Mouse (Mus musculus) liver, embryonic 13.5 days (tissue): Measurements from ENCODE around the gene Kif5c. TPM values are rescaled to one million over a fixed set of nuclear protein-coding genes. Genes with fewer than 3 reads are reported as not detected.

Experiments
- ATAC-seq: fragments of 200-750 bp; cut with Nextera tagmentation; 2 replicates; pipeline ENCODE4 v1.8.0; 2017; ENCODE audit warnings: low read depth, mild to moderate bottlenecking, moderate number of reproducible peaks, moderate library complexity
- DNase-seq: peaks from one replicate; pipeline ENCODE4 v3.0.0; 2022
- H3K27ac ChIP-seq: fragments of 300-500 bp; sonication (generic); 2 replicates; pipeline ENCODE4 v1.5.1; 2015; ENCODE audit warnings: moderate library complexity, mild to moderate bottlenecking, inconsistent platforms
- H3K27me3 ChIP-seq: fragments of 300-500 bp; sonication (generic); 2 replicates; pipeline ENCODE4 v1.6.1; 2015; ENCODE audit warnings: mild to moderate bottlenecking, inconsistent platforms
- H3K36me3 ChIP-seq: fragments of 300-500 bp; sonication (generic); 2 replicates; pipeline ENCODE4 v1.6.1; 2015; ENCODE audit warnings: mild to moderate bottlenecking, inconsistent platforms
- H3K4me1 ChIP-seq: fragments of 300-500 bp; sonication (generic); replicated peaks from 2 replicates; pipeline ENCODE4 v1.6.1; 2015; ENCODE audit warnings: inconsistent platforms
- H3K4me2 ChIP-seq: fragments of 300-500 bp; sonication (generic); 2 replicates; pipeline ENCODE4 v1.6.1; 2015; ENCODE audit warnings: inconsistent platforms, mild to moderate bottlenecking, moderate library complexity
- H3K4me3 ChIP-seq: fragments of 300-500 bp; sonication (generic); replicated peaks from 2 replicates; pipeline ENCODE4 v1.5.1; 2015; ENCODE audit warnings: mild to moderate bottlenecking, inconsistent platforms
- H3K9ac ChIP-seq: fragments of 300-500 bp; sonication (generic); 2 replicates; pipeline ENCODE4 v1.6.1; 2015; ENCODE audit warnings: mild to moderate bottlenecking, inconsistent platforms
- H3K9me3 ChIP-seq: fragments of 300-500 bp; sonication (generic); replicated peaks from 2 replicates; pipeline ENCODE4 v1.6.1; 2016; ENCODE audit warnings: inconsistent platforms
- WGBS: fragments of 180-500 bp; shearing (Covaris S2); methylation state at CpG from one replicate; pipeline ENCODE4 v1.1.7; 2015; ENCODE audit not compliant: insufficient replicate concordance; 5-methylcytosine and 5-hydroxymethylcytosine counted together
- polyA plus RNA-seq: library from polyadenylated mRNA; unstranded; fragments of >200 nt; fragmentation: Nextera tagmentation; extraction: Ambion mirVana; gene quantifications from 2 replicates; pipeline ENCODE4 v1.2.1, GENCODE M21; 2015

Gene Kif5c
- polyA plus RNA-seq, 1 experiment from 2014 or later, result 0.20 TPM

- Histone ChIP-seq H3K4me1 (no peaks in the 10 kb centered on the region), H3K27ac (no peak overlapping the region), H3K4me3 (no peak overlapping the region), H3K9me3 (no peaks in the 10 kb centered on the region), H3K27me3 (no peaks in the 10 kb centered on the region), H3K9ac (no peak overlapping the region), H3K4me2 (no peak overlapping the region), H3K36me3 (no peaks in the 10 kb centered on the region)
- DNase-seq (no peak), ATAC-seq (no peak)
- 68% methylated on average over 7 of the region's 7 CpGs for WGBS
These were observed 8.5 kb downstream of the Kif5c start for GRCm38 (mm10) chr2:49627611-49628010.

- no peak overlapping the region for H3K4me2 ChIP-seq
- H3K4me3 ChIP-seq, result no peak overlapping the region
- H3K36me3 ChIP-seq, result no peaks in the 10 kb centered on the region
- no peak overlapping the region for H3K9ac ChIP-seq
- 58% methylated on average over 6 of the region's 6 CpGs for WGBS
- no peak overlapping the region for H3K27ac ChIP-seq
- H3K27me3 ChIP-seq, result no peaks in the 10 kb centered on the region
- DNase-seq, result no peak
- H3K9me3 ChIP-seq, result no peaks in the 10 kb centered on the region
- ATAC-seq, result no peak
- H3K4me1 ChIP-seq, result no peaks in the 10 kb centered on the region
These were observed 9.1 kb downstream of the Kif5c start for GRCm38 (mm10) chr2:49628094-49628705.

GRCm38 (mm10) chr2:49629181-49629580 lies 10.1 kb downstream of the Kif5c start:
- no peak overlapping the region for H3K9ac ChIP-seq
- WGBS, result 77% methylated on average over 12 of the region's 12 CpGs
- H3K36me3 ChIP-seq, result no peaks in the 10 kb centered on the region
- H3K4me2 ChIP-seq, result no peak overlapping the region
- no peak overlapping the region for H3K4me3 ChIP-seq
- no peaks in the 10 kb centered on the region for H3K27me3 ChIP-seq
- DNase-seq (no peak), ATAC-seq (no peak)
- H3K4me1 ChIP-seq, result no peaks in the 10 kb centered on the region
- no peaks in the 10 kb centered on the region for H3K9me3 ChIP-seq
- H3K27ac ChIP-seq, result no peak overlapping the region

- H3K4me2 ChIP-seq, result no peak overlapping the region
- H3K9ac ChIP-seq, result no peak overlapping the region
- no peak overlapping the region for H3K4me3 ChIP-seq
- no peaks in the 10 kb centered on the region for H3K27me3 ChIP-seq
- no peaks in the 10 kb centered on the region for H3K4me1 ChIP-seq
- H3K27ac ChIP-seq, result no peak overlapping the region
- no peaks in the 10 kb centered on the region for H3K9me3 ChIP-seq
- no peaks in the 10 kb centered on the region for H3K36me3 ChIP-seq
- 70% methylated on average over 6 of the region's 6 CpGs for WGBS
- ATAC-seq (no peak), DNase-seq (no peak)
These were observed 11.5 kb downstream of the Kif5c start for GRCm38 (mm10) chr2:49630636-49631035.

- H3K4me1 ChIP-seq, result no peaks in the 10 kb centered on the region
- no peak overlapping the region for H3K4me3 ChIP-seq
- ATAC-seq (no peak), DNase-seq (no peak)
- H3K27ac ChIP-seq, result no peak overlapping the region
- H3K27me3 ChIP-seq, result no peaks in the 10 kb centered on the region
- 60% methylated on average over 9 of the region's 9 CpGs for WGBS
- H3K4me2 ChIP-seq, result no peak overlapping the region
- no peaks in the 10 kb centered on the region for H3K9me3 ChIP-seq
- no peak overlapping the region for H3K9ac ChIP-seq
- H3K36me3 ChIP-seq, result no peaks in the 10 kb centered on the region
These were observed 14.1 kb downstream of the Kif5c start for GRCm38 (mm10) chr2:49633231-49633630.

- no peaks in the 10 kb centered on the region for H3K27me3 ChIP-seq
- no peak overlapping the region for H3K4me2 ChIP-seq
- no peak for DNase-seq
- no peaks in the 10 kb centered on the region for H3K36me3 ChIP-seq
- 62% methylated on average over 3 of the region's 3 CpGs for WGBS
- no peaks in the 10 kb centered on the region for H3K9me3 ChIP-seq
- H3K9ac ChIP-seq, result no peak overlapping the region
- ATAC-seq, result no peak
- no peak overlapping the region for H3K4me3 ChIP-seq
- no peak overlapping the region for H3K27ac ChIP-seq
- H3K4me1 ChIP-seq, result no peaks in the 10 kb centered on the region
These were observed 23.7 kb downstream of the Kif5c start for GRCm38 (mm10) chr2:49642761-49643160.

- Histone ChIP-seq H3K4me2 (no peak overlapping the region), H3K9me3 (no peaks in the 10 kb centered on the region), H3K4me3 (no peak overlapping the region), H3K27ac (no peak overlapping the region), H3K27me3 (no peaks in the 10 kb centered on the region), H3K4me1 (no peaks in the 10 kb centered on the region), H3K36me3 (no peaks in the 10 kb centered on the region), H3K9ac (no peak overlapping the region)
- WGBS, result 69% methylated on average over 8 of the region's 8 CpGs
- no peak for ATAC-seq
- no peak for DNase-seq
These were observed 24.7 kb downstream of the Kif5c start for GRCm38 (mm10) chr2:49643756-49644155.

- DNase-seq (no peak), ATAC-seq (no peak)
- no peaks in the 10 kb centered on the region for H3K27me3 ChIP-seq
- no peak overlapping the region for H3K4me3 ChIP-seq
- no peak overlapping the region for H3K4me2 ChIP-seq
- 84% methylated on average over 6 of the region's 6 CpGs for WGBS
- no peaks in the 10 kb centered on the region for H3K36me3 ChIP-seq
- no peak overlapping the region for H3K27ac ChIP-seq
- no peaks in the 10 kb centered on the region for H3K4me1 ChIP-seq
- H3K9me3 ChIP-seq, result no peaks in the 10 kb centered on the region
- H3K9ac ChIP-seq, result no peak overlapping the region
These were observed 28.5 kb downstream of the Kif5c start for GRCm38 (mm10) chr2:49647591-49647990.

GRCm38 (mm10) chr2:49648344-49648743 lies 29.2 kb downstream of the Kif5c start:
- no peak for DNase-seq
- Histone ChIP-seq H3K9me3 (no peaks in the 10 kb centered on the region), H3K4me1 (no peaks in the 10 kb centered on the region), H3K9ac (no peak overlapping the region), H3K27ac (no peak overlapping the region), H3K36me3 (no peaks in the 10 kb centered on the region), H3K4me3 (no peak overlapping the region), H3K27me3 (no peaks in the 10 kb centered on the region), H3K4me2 (no peak overlapping the region)
- 55% methylated on average over 9 of the region's 9 CpGs for WGBS
- no peak for ATAC-seq

GRCm38 (mm10) chr2:49648806-49649205 lies 29.7 kb downstream of the Kif5c start:
- no peak overlapping the region for H3K4me2 ChIP-seq
- H3K4me1 ChIP-seq, result no peaks in the 10 kb centered on the region
- no peak overlapping the region for H3K27ac ChIP-seq
- H3K9me3 ChIP-seq, result no peaks in the 10 kb centered on the region
- no peaks in the 10 kb centered on the region for H3K27me3 ChIP-seq
- no peak for ATAC-seq
- no peak overlapping the region for H3K4me3 ChIP-seq
- H3K36me3 ChIP-seq, result no peaks in the 10 kb centered on the region
- no peak overlapping the region for H3K9ac ChIP-seq
- no peak for DNase-seq
- WGBS, result 72% methylated on average over 6 of the region's 6 CpGs

GRCm38 (mm10) chr2:49649211-49649610 lies 30.1 kb downstream of the Kif5c start:
- Histone ChIP-seq H3K4me1 (no peaks in the 10 kb centered on the region), H3K9me3 (no peaks in the 10 kb centered on the region), H3K4me2 (no peak overlapping the region), H3K36me3 (no peaks in the 10 kb centered on the region), H3K27me3 (no peaks in the 10 kb centered on the region), H3K4me3 (no peak overlapping the region), H3K27ac (no peak overlapping the region), H3K9ac (no peak overlapping the region)
- DNase-seq (no peak), ATAC-seq (no peak)
- WGBS, result 62% methylated on average over 10 of the region's 10 CpGs

- H3K27ac ChIP-seq, result no peak overlapping the region
- no peak overlapping the region for H3K9ac ChIP-seq
- no peak overlapping the region for H3K4me3 ChIP-seq
- H3K9me3 ChIP-seq, result no peaks in the 10 kb centered on the region
- H3K27me3 ChIP-seq, result no peaks in the 10 kb centered on the region
- DNase-seq (no peak), ATAC-seq (no peak)
- no peaks in the 10 kb centered on the region for H3K36me3 ChIP-seq
- 74% methylated on average over 1 of the region's 1 CpGs for WGBS
- H3K4me1 ChIP-seq, result no peaks in the 10 kb centered on the region
- H3K4me2 ChIP-seq, result no peak overlapping the region
These were observed 32.6 kb downstream of the Kif5c start for GRCm38 (mm10) chr2:49651737-49652136.
